Mouse (Mus musculus) brain, embryonic 14.5 days (tissue): Measurements from ENCODE around the gene Prkag2.

ENCODE experiments used
- CTCF ChIP-seq: fragments of 200-500 bp; IDR thresholded peaks from 2 replicates; pipeline ENCODE4 v1.5.1; 2012; ENCODE audit warnings: inconsistent platforms, mild to moderate bottlenecking, moderate library complexity, borderline replicate concordance; ENCODE audit not compliant: insufficient read depth, insufficient read length; ENCODE audit errors: extremely low read depth
- POLR2A ChIP-seq: fragments of 200-500 bp; IDR thresholded peaks from 2 replicates; pipeline ENCODE4 v1.6.1; 2012; ENCODE audit warnings: mild to moderate bottlenecking, inconsistent platforms, borderline replicate concordance; ENCODE audit not compliant: poor library complexity, insufficient read depth, insufficient read length, severe bottlenecking; ENCODE audit errors: extremely low read depth

- TF ChIP-seq CTCF (no peak), POLR2A (no peak)
These were observed 240.5 kb downstream of the Prkag2 start for GRCm38 (mm10) chr5:24859771-24860540.
